Comparison of ENCODE assay signal across 4 mouse cellular contexts in the genomic region with DNA sequence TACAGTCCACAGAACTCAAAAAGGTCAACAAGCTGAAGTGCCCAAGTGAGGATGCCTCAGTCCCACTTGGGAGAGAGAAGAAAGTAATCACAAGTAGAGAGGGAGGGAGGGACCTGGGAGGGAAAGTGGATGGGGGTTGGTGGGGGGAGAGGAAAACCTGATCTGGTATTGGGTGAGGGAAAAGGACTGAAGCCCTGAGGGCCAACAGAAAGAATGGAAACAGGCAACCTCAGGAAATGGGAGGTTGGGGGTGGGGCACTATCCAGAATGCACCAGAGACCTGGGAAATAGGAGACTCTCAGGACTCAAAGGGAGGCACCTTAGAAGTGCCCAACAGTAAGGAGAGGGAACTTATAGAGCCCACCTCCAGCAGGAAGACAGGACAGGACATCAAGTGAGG.
DNase-seq lines count a peak whose midpoint lies in the region.

No protein-coding gene starts in this region.

- DNase-seq in ES-CJ7 (ENCODE audit: low read depth, low spot score) (peak; percentile 58), R1 (ENCODE audit: low read depth, low spot score) (peak; percentile 42), ZHBTc4 (ENCODE audit: low read depth, low spot score) (peak; percentile 81)
- peak; percentile 52 for DNase-seq in heart, adult 11 months

Comparison
In these comparisons a context has a peak if more than half of its experiments do, and no peak if none do; other contexts are left out.
1. Peak in every context shown above with its lines: DNase-seq.